Mouse (Mus musculus): ENCODE measurements around the gene Sf3a1. TPM values are rescaled to one million over a fixed set of nuclear protein-coding genes. Genes with fewer than 3 reads are reported as not detected.

The Sf3a1 gene
- polyA plus RNA-seq, 1 experiment from 2014 or later: 68.7 TPM

DNA sequence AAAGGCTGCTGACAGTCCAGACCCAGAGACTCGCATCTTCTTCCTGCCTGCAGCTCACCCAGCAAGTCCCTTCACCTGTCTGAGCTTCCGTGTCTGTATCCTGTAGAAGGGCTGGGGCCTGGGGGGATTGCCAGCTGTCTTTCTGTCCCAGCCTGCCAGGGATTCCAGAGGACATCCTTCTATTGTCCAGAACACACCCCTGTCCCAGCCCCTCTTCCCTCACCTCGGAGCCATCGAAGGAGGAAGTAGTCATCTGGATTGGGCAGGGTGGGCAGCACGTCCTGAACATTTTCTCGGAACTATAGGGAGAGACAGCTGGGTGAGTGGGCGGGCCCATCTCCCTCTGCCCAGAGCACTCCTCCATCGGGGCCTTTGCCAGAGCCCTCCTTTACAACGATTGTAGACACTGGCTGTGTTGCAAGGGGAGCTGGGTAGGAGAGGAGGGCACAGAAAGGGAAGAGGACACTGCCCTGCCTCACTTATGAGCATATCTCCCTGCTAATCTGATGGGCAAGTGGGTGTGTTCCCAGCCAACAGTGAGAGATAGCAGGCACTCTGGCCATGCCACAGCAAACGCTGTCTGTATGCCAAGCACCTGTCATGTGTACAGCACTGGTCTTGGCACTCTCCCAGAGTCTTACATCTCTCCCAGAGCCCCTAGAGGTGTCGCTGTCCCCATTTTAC, 43.5 kb upstream of the Sf3a1 start:
- DNase-seq (peak; percentile 15), ATAC-seq (ENCODE audit: insufficient read depth) (no peak)
- Histone ChIP-seq H3K27ac (ENCODE audit: low read depth) (no peak overlapping the region), H3K4me1 (ENCODE audit: insufficient read depth) (peaks cover 3% of the 10 kb centered on the region; the same call in 1 of the 2 replicates), H3K9ac (no peak overlapping the region), H3K4me3 (ENCODE audit: low read depth, low read length) (no peak overlapping the region), H3K9me3 (ENCODE audit: low read depth, low read length) (no peaks in the 10 kb centered on the region), H3K4me2 (no peak overlapping the region), H3K36me3 (ENCODE audit: insufficient read depth) (no peaks in the 10 kb centered on the region), H3K27me3 (ENCODE audit: insufficient read depth, low read length) (peaks cover 14% of the 10 kb centered on the region)
- 42% methylated on average over 11 of the region's 11 CpGs for WGBS
- no peak for TF ChIP-seq CTCF (IDR thresholded peaks at IDR 0.05; ENCODE audit: low read depth)

DNA sequence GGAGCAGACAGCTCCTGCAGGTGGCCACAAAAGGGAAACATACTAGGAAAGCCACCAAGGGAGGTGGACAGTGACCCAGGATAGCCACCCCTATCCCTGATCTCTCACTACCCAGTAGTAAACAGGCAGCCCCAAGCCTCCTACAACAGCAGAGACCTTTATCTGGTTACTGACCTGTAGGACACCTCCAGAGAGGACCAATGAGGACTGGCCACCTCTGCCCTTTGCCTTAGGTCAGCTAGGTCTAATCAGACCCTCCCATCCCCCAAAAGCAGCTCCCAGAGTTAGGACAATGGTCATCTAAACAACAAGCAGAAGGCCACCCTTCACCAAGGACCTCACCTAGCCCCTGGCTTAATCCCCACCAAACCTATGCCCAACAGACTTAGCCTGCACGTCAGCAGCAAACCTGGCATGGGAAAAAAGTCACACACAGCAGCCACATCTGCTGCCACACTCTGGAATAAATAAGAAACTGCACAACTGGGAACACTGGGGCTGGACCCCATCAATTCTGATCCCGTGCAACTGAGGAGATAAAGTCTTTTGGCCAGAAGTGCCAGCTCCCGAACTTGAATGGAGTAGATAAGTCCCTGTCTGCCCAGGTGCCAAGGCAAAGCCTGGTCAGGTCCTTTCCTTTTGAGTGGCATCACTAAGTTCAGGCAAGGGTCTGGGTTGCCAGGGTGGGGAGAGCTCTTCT, 42.6 kb upstream of the Sf3a1 start:
- 16% methylated on average over 3 of the region's 3 CpGs for WGBS
- H3K9me3 ChIP-seq (ENCODE audit: low read depth, low read length): no peaks in the 10 kb centered on the region
- peak overlapping the region; percentile 97 for H3K4me2 ChIP-seq
- no peaks in the 10 kb centered on the region for H3K36me3 ChIP-seq (ENCODE audit: insufficient read depth)
- DNase-seq: peak; percentile 10
- no peak for TF ChIP-seq CTCF (IDR thresholded peaks at IDR 0.05; ENCODE audit: low read depth)
- no peak overlapping the region for H3K9ac ChIP-seq
- peak overlapping the region; percentile 49 for H3K4me3 ChIP-seq (ENCODE audit: low read depth, low read length)
- peaks cover 3% of the 10 kb centered on the region; the same call in 1 of the 2 replicates for H3K4me1 ChIP-seq (ENCODE audit: insufficient read depth)
- no peak overlapping the region for H3K27ac ChIP-seq (ENCODE audit: low read depth)
- H3K27me3 ChIP-seq (ENCODE audit: insufficient read depth, low read length): peaks cover 14% of the 10 kb centered on the region
- no peak for ATAC-seq (ENCODE audit: insufficient read depth)

DNA sequence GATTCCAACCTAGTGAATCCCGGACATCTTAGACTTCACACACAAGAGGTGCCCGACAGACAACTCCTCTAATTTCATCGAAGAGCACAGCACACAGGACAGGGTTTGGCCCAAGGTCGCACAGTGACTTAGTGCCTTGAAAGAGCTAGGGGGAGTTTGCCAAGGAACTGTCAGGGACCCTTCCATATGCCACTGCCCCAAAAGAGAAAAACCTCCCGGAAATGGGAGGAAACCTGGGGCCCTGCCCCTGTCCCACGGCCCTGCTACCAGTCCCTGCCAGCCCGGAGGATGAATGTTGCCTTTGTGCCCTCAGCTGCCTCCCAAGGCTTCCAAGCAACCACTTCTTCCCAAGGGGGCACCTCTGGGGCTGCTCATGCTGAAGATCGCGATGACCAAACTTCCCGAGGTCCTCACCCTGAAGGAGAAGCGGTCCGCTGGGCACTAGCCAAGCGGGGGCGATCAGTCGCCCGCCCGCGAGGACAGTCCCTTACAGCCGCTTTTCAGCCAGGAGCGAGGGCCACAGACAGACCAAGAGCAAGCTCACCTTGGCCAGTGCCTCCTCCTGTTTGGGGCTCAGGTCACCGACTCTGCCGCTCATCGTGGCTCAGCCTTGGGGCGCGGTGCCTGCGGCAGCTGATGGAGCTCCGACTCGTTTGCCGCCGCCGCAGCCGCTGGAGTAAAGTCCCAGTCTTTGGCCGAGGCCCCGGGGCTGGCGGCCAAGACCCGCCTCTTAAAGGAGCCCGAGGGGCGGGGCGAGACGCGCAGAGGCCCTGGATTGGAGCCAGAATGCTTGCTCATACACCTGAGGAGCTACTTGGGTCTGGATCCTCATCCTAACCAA, 41.8 kb upstream of the Sf3a1 start:
- no peaks in the 10 kb centered on the region for H3K36me3 ChIP-seq (ENCODE audit: insufficient read depth)
- no peak overlapping the region for H3K27ac ChIP-seq (ENCODE audit: low read depth)
- ATAC-seq (ENCODE audit: insufficient read depth) (peak; percentile 25), DNase-seq (peak; percentile 84)
- H3K27me3 ChIP-seq (ENCODE audit: insufficient read depth, low read length): peaks cover 14% of the 10 kb centered on the region
- H3K9ac ChIP-seq: peak overlapping the region; percentile 66
- no peak for TF ChIP-seq CTCF (IDR thresholded peaks at IDR 0.05; ENCODE audit: low read depth)
- no peaks in the 10 kb centered on the region for H3K9me3 ChIP-seq (ENCODE audit: low read depth, low read length)
- H3K4me3 ChIP-seq (ENCODE audit: low read depth, low read length): peak overlapping the region; percentile 49
- 3% methylated on average over 41 of the region's 41 CpGs for WGBS
- H3K4me2 ChIP-seq: peak overlapping the region; percentile 97
- peaks cover 3% of the 10 kb centered on the region; the same call in 1 of the 2 replicates for H3K4me1 ChIP-seq (ENCODE audit: insufficient read depth)

- no peak for TF ChIP-seq CTCF (IDR thresholded peaks at IDR 0.05; ENCODE audit: low read depth)
- WGBS: 40% methylated on average over 5 of the region's 5 CpGs
- peaks cover 14% of the 10 kb centered on the region for H3K27me3 ChIP-seq (ENCODE audit: insufficient read depth, low read length)
- H3K27ac ChIP-seq (ENCODE audit: low read depth): no peak overlapping the region
- no peaks in the 10 kb centered on the region for H3K9me3 ChIP-seq (ENCODE audit: low read depth, low read length)
- peak; percentile 44; the same call in 1 of the 2 replicates for ATAC-seq (ENCODE audit: insufficient read depth)
- DNase-seq: peak; percentile 67
- H3K4me1 ChIP-seq (ENCODE audit: insufficient read depth): peaks cover 3% of the 10 kb centered on the region; the same call in 1 of the 2 replicates
- H3K4me2 ChIP-seq: no peak overlapping the region
- H3K36me3 ChIP-seq (ENCODE audit: insufficient read depth): no peaks in the 10 kb centered on the region
- no peak overlapping the region for H3K4me3 ChIP-seq (ENCODE audit: low read depth, low read length)
- H3K9ac ChIP-seq: no peak overlapping the region
These were observed 40.5 kb upstream of the Sf3a1 start for GRCm38 (mm10) chr11:4119635-4120034.

DNA sequence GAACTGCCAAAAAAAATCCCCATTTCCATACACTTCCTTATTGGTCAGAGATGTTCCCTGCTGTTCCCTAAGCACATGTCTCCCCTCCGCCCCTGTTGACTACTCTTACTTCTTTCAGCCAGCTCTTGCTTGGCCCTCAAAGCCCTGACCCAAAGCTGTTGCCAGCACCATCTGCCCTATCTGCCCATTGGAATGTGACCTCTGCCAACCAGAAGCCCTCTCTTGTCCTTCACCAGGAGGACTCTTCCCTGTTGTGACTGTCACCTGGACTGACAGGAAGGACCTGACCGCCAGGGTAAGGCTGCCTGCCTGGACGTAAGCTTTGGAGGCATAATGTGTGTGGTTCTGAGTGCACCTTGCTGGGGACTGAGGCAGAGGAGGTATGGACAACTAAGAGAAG, 38.5 kb upstream of the Sf3a1 start:
- Histone ChIP-seq H3K9me3 (ENCODE audit: low read depth, low read length) (no peaks in the 10 kb centered on the region), H3K4me2 (no peak overlapping the region), H3K36me3 (ENCODE audit: insufficient read depth) (no peaks in the 10 kb centered on the region), H3K4me3 (ENCODE audit: low read depth, low read length) (no peak overlapping the region), H3K4me1 (ENCODE audit: insufficient read depth) (peaks cover 3% of the 10 kb centered on the region; the same call in 1 of the 2 replicates), H3K27ac (ENCODE audit: low read depth) (no peak overlapping the region), H3K9ac (no peak overlapping the region), H3K27me3 (ENCODE audit: insufficient read depth, low read length) (peaks cover 14% of the 10 kb centered on the region)
- WGBS: 61% methylated on average over 3 of the region's 3 CpGs
- ATAC-seq (ENCODE audit: insufficient read depth) (no peak), DNase-seq (no peak)
- no peak for TF ChIP-seq CTCF (IDR thresholded peaks at IDR 0.05; ENCODE audit: low read depth)

DNA sequence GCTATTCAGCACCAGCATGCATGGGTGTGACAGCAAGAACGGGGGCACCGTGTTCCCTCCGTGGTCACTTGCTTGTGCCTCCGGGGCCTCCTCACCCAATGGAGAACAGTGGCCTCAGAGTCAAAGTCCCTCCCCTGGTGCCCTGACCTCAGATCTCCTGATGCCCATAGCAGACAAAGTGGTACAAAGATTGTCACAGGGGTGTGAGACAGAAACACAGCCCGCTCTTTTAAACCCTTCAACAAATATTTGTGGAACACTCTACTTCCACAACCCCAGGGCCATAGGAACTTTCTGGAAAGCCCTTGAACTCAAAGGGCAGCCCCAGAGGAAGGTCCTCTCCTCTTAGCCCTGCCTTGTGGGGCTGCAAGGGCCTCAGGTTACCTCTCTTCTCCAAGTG, 37.9 kb upstream of the Sf3a1 start:
- Histone ChIP-seq H3K4me2 (no peak overlapping the region), H3K36me3 (ENCODE audit: insufficient read depth) (no peaks in the 10 kb centered on the region), H3K27ac (ENCODE audit: low read depth) (no peak overlapping the region), H3K4me1 (ENCODE audit: insufficient read depth) (peaks cover 3% of the 10 kb centered on the region; the same call in 1 of the 2 replicates), H3K9me3 (ENCODE audit: low read depth, low read length) (no peaks in the 10 kb centered on the region), H3K27me3 (ENCODE audit: insufficient read depth, low read length) (peaks cover 14% of the 10 kb centered on the region), H3K4me3 (ENCODE audit: low read depth, low read length) (no peak overlapping the region), H3K9ac (no peak overlapping the region)
- ATAC-seq (ENCODE audit: insufficient read depth) (no peak), DNase-seq (no peak)
- 56% methylated on average over 5 of the region's 5 CpGs for WGBS
- TF ChIP-seq CTCF (IDR thresholded peaks at IDR 0.05; ENCODE audit: low read depth): no peak

Measured in lung, embryonic 14.5 days (tissue).